Mouse (Mus musculus): ENCODE results near the gene Igfbpl1. TPM values are rescaled to one million over a fixed set of nuclear protein-coding genes. Genes with fewer than 3 reads are reported as not detected.

Gene Igfbpl1
- polyA plus RNA-seq, 1 experiment, result 0.38 TPM

GRCm38 (mm10) chr4:45829907-45830759, 3.4 kb upstream of the Igfbpl1 start:
- no peaks in the 10 kb centered on the region for H3K4me1 ChIP-seq (ENCODE audit: control insufficient read depth, insufficient read depth, low read length)
- DNase-seq, result no peak
- TF ChIP-seq CTCF (IDR thresholded peaks at IDR 0.05; ENCODE audit: borderline replicate concordance, insufficient read depth, low read depth, low read length), result no peak
- no peak for TF ChIP-seq POLR2A (IDR thresholded peaks at IDR 0.05; ENCODE audit: borderline replicate concordance, insufficient read depth, low read length)
- H3K4me3 ChIP-seq (replicated peaks; ENCODE audit: insufficient read depth, low read depth, low read length), result no peak overlapping the region
- H3K27ac ChIP-seq (ENCODE audit: insufficient read depth, low read length), result no peak overlapping the region
- peaks cover 1% of the 10 kb centered on the region; the same call in 1 of the 2 replicates for H3K27me3 ChIP-seq (ENCODE audit: control insufficient read depth, insufficient read depth, low read length)
- 48% methylated on average over 13 of the region's 13 CpGs for WGBS

- H3K27ac ChIP-seq (ENCODE audit: insufficient read depth, low read length), result no peak overlapping the region
Observed at GRCm38 (mm10) chr4:45824761-45825556, 1.8 kb downstream of the Igfbpl1 start.

GRCm38 (mm10) chr4:45824049-45824760, 2.5 kb downstream of the Igfbpl1 start:
- Histone ChIP-seq H3K4me1 (ENCODE audit: control insufficient read depth, insufficient read depth, low read length) (no peaks in the 10 kb centered on the region), H3K27ac (ENCODE audit: insufficient read depth, low read length) (no peak overlapping the region), H3K27me3 (ENCODE audit: control insufficient read depth, insufficient read depth, low read length) (peaks cover 1% of the 10 kb centered on the region; the same call in 1 of the 2 replicates), H3K4me3 (replicated peaks; ENCODE audit: insufficient read depth, low read depth, low read length) (no peak overlapping the region)
- TF ChIP-seq CTCF (IDR thresholded peaks at IDR 0.05; ENCODE audit: borderline replicate concordance, insufficient read depth, low read depth, low read length), result no peak
- no peak for TF ChIP-seq POLR2A (IDR thresholded peaks at IDR 0.05; ENCODE audit: borderline replicate concordance, insufficient read depth, low read length)
- WGBS, result 5% methylated on average over 10 of the region's 10 CpGs
- no peak for DNase-seq

More at GRCm38 (mm10) chr4:45824761-45825556, 1.8 kb downstream of the Igfbpl1 start:
- H3K4me3 ChIP-seq (replicated peaks; ENCODE audit: insufficient read depth, low read depth, low read length), result no peak overlapping the region
- TF ChIP-seq CTCF (IDR thresholded peaks at IDR 0.05; ENCODE audit: borderline replicate concordance, insufficient read depth, low read depth, low read length) (no peak), POLR2A (IDR thresholded peaks at IDR 0.05; ENCODE audit: borderline replicate concordance, insufficient read depth, low read length) (no peak)
- WGBS, result 7% methylated on average over 14 of the region's 14 CpGs
- peaks cover 1% of the 10 kb centered on the region; the same call in 1 of the 2 replicates for H3K27me3 ChIP-seq (ENCODE audit: control insufficient read depth, insufficient read depth, low read length)
- DNase-seq, result no peak
- H3K4me1 ChIP-seq (ENCODE audit: control insufficient read depth, insufficient read depth, low read length), result no peaks in the 10 kb centered on the region

GRCm38 (mm10) chr4:45822781-45823575, 3.7 kb downstream of the Igfbpl1 start:
- H3K27ac ChIP-seq (ENCODE audit: insufficient read depth, low read length), result no peak overlapping the region
- H3K4me3 ChIP-seq (replicated peaks; ENCODE audit: insufficient read depth, low read depth, low read length), result no peak overlapping the region
- no peak for TF ChIP-seq POLR2A (IDR thresholded peaks at IDR 0.05; ENCODE audit: borderline replicate concordance, insufficient read depth, low read length)
- TF ChIP-seq CTCF (IDR thresholded peaks at IDR 0.05; ENCODE audit: borderline replicate concordance, insufficient read depth, low read depth, low read length), result no peak
- 30% methylated on average over 11 of the region's 11 CpGs for WGBS
- H3K4me1 ChIP-seq (ENCODE audit: control insufficient read depth, insufficient read depth, low read length), result no peaks in the 10 kb centered on the region
- no peak for DNase-seq
- H3K27me3 ChIP-seq (ENCODE audit: control insufficient read depth, insufficient read depth, low read length), result peaks cover 4% of the 10 kb centered on the region; the same call in 1 of the 2 replicates

GRCm38 (mm10) chr4:45821995-45822394, 4.7 kb downstream of the Igfbpl1 start:
- Histone ChIP-seq H3K27ac (ENCODE audit: insufficient read depth, low read length) (no peak overlapping the region), H3K4me3 (replicated peaks; ENCODE audit: insufficient read depth, low read depth, low read length) (no peak overlapping the region), H3K4me1 (ENCODE audit: control insufficient read depth, insufficient read depth, low read length) (no peaks in the 10 kb centered on the region), H3K27me3 (ENCODE audit: control insufficient read depth, insufficient read depth, low read length) (peaks cover 4% of the 10 kb centered on the region; the same call in 1 of the 2 replicates)
- no peak for DNase-seq
- 82% methylated on average over 3 of the region's 3 CpGs for WGBS
- TF ChIP-seq CTCF (IDR thresholded peaks at IDR 0.05; ENCODE audit: borderline replicate concordance, insufficient read depth, low read depth, low read length) (no peak), POLR2A (IDR thresholded peaks at IDR 0.05; ENCODE audit: borderline replicate concordance, insufficient read depth, low read length) (no peak)

GRCm38 (mm10) chr4:45820074-45820830, 6.5 kb downstream of the Igfbpl1 start:
- no peak overlapping the region for H3K4me3 ChIP-seq (replicated peaks; ENCODE audit: insufficient read depth, low read depth, low read length)
- no peaks in the 10 kb centered on the region for H3K4me1 ChIP-seq (ENCODE audit: control insufficient read depth, insufficient read depth, low read length)

More at GRCm38 (mm10) chr4:45820074-45820830, 6.5 kb downstream of the Igfbpl1 start:
- Histone ChIP-seq H3K27me3 (ENCODE audit: control insufficient read depth, insufficient read depth, low read length) (peaks cover 3% of the 10 kb centered on the region; the same call in 1 of the 2 replicates), H3K27ac (ENCODE audit: insufficient read depth, low read length) (no peak overlapping the region)
- TF ChIP-seq CTCF (IDR thresholded peaks at IDR 0.05; ENCODE audit: borderline replicate concordance, insufficient read depth, low read depth, low read length), result peak; percentile 55
- TF ChIP-seq POLR2A (IDR thresholded peaks at IDR 0.05; ENCODE audit: borderline replicate concordance, insufficient read depth, low read length), result no peak
- peak in 1 of 2 experiments; percentile 26 for DNase-seq
- WGBS, result 37% methylated on average over 8 of the region's 8 CpGs

Data from cerebellum, adult 2 months (tissue).